Mouse (Mus musculus) hindbrain, embryonic 15.5 days (tissue): ENCODE measurements at regions not wholly inside any gene's neighbourhood (a gene's known extent, or its start where the extent isn't known, plus 50 kb on each side); places are given as distances from the start of the nearest gene placed in this dataset.

Experiments used
- ATAC-seq: fragments of 200-750 bp; cut with Nextera tagmentation; 2 replicates; pipeline ENCODE4 v1.8.0; 2017; ENCODE audit warnings: low read depth, moderate number of reproducible peaks, moderate TSS enrichment; ENCODE audit not compliant: low FRiP score
- H3K27ac ChIP-seq: fragments of 300-500 bp; sonication (generic); replicated peaks from 2 replicates; pipeline ENCODE4 v1.5.1; 2015; ENCODE audit warnings: mild to moderate bottlenecking, inconsistent platforms
- H3K27me3 ChIP-seq: fragments of 300-500 bp; sonication (generic); 2 replicates; pipeline ENCODE4 v1.6.1; 2015; ENCODE audit warnings: control low read depth, inconsistent platforms
- H3K36me3 ChIP-seq: fragments of 300-500 bp; sonication (generic); 2 replicates; pipeline ENCODE4 v1.6.1; 2015; ENCODE audit warnings: control low read depth, inconsistent platforms
- H3K4me1 ChIP-seq: fragments of 300-500 bp; sonication (generic); replicated peaks from 2 replicates; pipeline ENCODE4 v1.6.1; 2015; ENCODE audit warnings: control low read depth, inconsistent platforms
- H3K4me2 ChIP-seq: fragments of 300-500 bp; sonication (generic); 2 replicates; pipeline ENCODE4 v1.6.1; 2015; ENCODE audit warnings: moderate library complexity, mild to moderate bottlenecking, inconsistent platforms
- H3K4me3 ChIP-seq: fragments of 300-500 bp; sonication (generic); 2 replicates; pipeline ENCODE4 v1.5.1; 2015; ENCODE audit warnings: mild to moderate bottlenecking, inconsistent platforms
- H3K9ac ChIP-seq: fragments of 300-500 bp; sonication (generic); 2 replicates; pipeline ENCODE4 v1.6.1; 2015; ENCODE audit warnings: inconsistent platforms
- H3K9me3 ChIP-seq: fragments of 300-500 bp; sonication (generic); 2 replicates; pipeline ENCODE4 v1.6.1; 2016; ENCODE audit warnings: control low read depth, inconsistent platforms
- WGBS: fragments of 180-500 bp; shearing (Covaris S2); methylation state at CpG from one replicate; pipeline ENCODE4 v1.1.7; 2015; 5-methylcytosine and 5-hydroxymethylcytosine counted together

- H3K4me3 ChIP-seq, result no peak overlapping the region
- no peak for ATAC-seq
- H3K27ac ChIP-seq, result no peak overlapping the region
- WGBS, result 86% methylated on average over 3 of the region's 3 CpGs
- no peaks in the 10 kb centered on the region for H3K4me1 ChIP-seq
- no peaks in the 10 kb centered on the region for H3K36me3 ChIP-seq
- H3K9ac ChIP-seq, result no peak overlapping the region
- no peaks in the 10 kb centered on the region for H3K27me3 ChIP-seq
- no peak overlapping the region for H3K4me2 ChIP-seq
- no peaks in the 10 kb centered on the region for H3K9me3 ChIP-seq
Measured at GRCm38 (mm10) chr10:122515698-122516097, 67.4 kb downstream of the Avpr1a start.

- Histone ChIP-seq H3K4me2 (no peak overlapping the region), H3K4me3 (no peak overlapping the region), H3K27me3 (no peaks in the 10 kb centered on the region), H3K9me3 (no peaks in the 10 kb centered on the region), H3K9ac (no peak overlapping the region), H3K4me1 (no peaks in the 10 kb centered on the region), H3K36me3 (no peaks in the 10 kb centered on the region), H3K27ac (no peak overlapping the region)
- WGBS, result 96% methylated on average over 4 of the region's 4 CpGs
- no peak for ATAC-seq
Measured at GRCm38 (mm10) chr10:122519274-122519790, 71.0 kb downstream of the Avpr1a start.

- 88% methylated on average over 7 of the region's 7 CpGs for WGBS
Measured at GRCm38 (mm10) chr10:122519981-122520380, 71.7 kb downstream of the Avpr1a start.

DNA sequence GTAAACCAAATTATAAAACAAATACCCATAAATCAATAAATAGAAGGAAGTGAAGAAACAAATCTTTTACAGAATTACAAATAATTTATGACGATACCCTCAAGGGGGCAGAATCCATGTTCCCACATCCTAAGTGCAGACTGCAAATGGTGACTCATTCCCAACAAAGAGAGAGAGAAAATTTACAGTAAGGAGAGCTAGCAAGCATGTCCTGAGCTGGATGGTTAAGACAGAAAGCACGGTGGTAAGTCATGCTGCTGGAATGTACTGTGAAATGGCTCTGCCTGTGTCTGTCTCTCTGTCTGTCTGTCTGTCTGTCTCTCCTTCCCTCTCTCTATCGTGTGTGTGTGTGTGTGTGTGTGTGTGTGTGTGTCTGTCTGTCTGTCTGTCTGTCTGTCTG, 74.3 kb downstream of the Avpr1a start:
- no peak overlapping the region for H3K9ac ChIP-seq
- no peaks in the 10 kb centered on the region for H3K9me3 ChIP-seq
- WGBS, result 84% methylated on average over 3 of the region's 3 CpGs
- no peak overlapping the region for H3K4me3 ChIP-seq
- H3K4me2 ChIP-seq, result no peak overlapping the region
- ATAC-seq, result no peak
- H3K36me3 ChIP-seq, result no peaks in the 10 kb centered on the region
- no peaks in the 10 kb centered on the region for H3K27me3 ChIP-seq
- H3K27ac ChIP-seq, result no peak overlapping the region
- H3K4me1 ChIP-seq, result no peaks in the 10 kb centered on the region

More at GRCm38 (mm10) chr10:122519981-122520380, 71.7 kb downstream of the Avpr1a start:
- Histone ChIP-seq H3K9me3 (no peaks in the 10 kb centered on the region), H3K9ac (no peak overlapping the region), H3K4me1 (no peaks in the 10 kb centered on the region), H3K27ac (no peak overlapping the region), H3K4me2 (no peak overlapping the region), H3K36me3 (no peaks in the 10 kb centered on the region), H3K4me3 (no peak overlapping the region), H3K27me3 (no peaks in the 10 kb centered on the region)
- no peak for ATAC-seq

- Histone ChIP-seq H3K36me3 (no peaks in the 10 kb centered on the region), H3K9me3 (no peaks in the 10 kb centered on the region), H3K4me3 (no peak overlapping the region), H3K27ac (no peak overlapping the region), H3K4me1 (no peaks in the 10 kb centered on the region), H3K27me3 (no peaks in the 10 kb centered on the region), H3K4me2 (no peak overlapping the region), H3K9ac (no peak overlapping the region)
- 78% methylated on average over 7 of the region's 7 CpGs for WGBS
- no peak for ATAC-seq
Measured at GRCm38 (mm10) chr10:122525360-122525759, 77.1 kb downstream of the Avpr1a start.

GRCm38 (mm10) chr10:122525807-122526206, 77.5 kb downstream of the Avpr1a start:
- Histone ChIP-seq H3K36me3 (no peaks in the 10 kb centered on the region), H3K4me1 (no peaks in the 10 kb centered on the region), H3K9me3 (no peaks in the 10 kb centered on the region), H3K27me3 (no peaks in the 10 kb centered on the region), H3K4me3 (no peak overlapping the region), H3K27ac (no peak overlapping the region), H3K4me2 (no peak overlapping the region), H3K9ac (no peak overlapping the region)
- WGBS, result 72% methylated on average over 6 of the region's 6 CpGs
- no peak for ATAC-seq

DNA sequence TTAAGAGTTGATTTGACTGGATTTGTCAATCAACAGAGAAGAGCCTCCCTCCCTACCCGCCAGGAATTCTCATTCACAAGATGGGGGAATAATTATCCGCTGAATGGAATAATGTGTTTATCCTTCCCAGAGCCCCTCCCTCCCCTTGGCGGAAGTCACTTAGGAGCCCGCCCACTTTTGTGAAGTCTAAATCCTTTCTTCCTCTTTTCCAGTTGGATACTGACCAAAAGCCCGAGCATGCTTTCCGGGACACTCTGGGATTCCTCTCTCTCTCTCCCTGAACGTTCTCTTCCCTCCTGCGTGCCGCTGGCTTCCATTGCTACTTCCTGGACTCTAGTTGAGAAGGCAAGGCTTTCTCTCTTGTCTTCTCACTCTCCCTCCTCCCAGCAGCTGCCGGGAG, 79.9 kb downstream of the Avpr1a start:
- 83% methylated on average over 10 of the region's 10 CpGs for WGBS
- no peaks in the 10 kb centered on the region for H3K36me3 ChIP-seq
- no peak overlapping the region for H3K9ac ChIP-seq
- no peaks in the 10 kb centered on the region for H3K4me1 ChIP-seq
- no peak for ATAC-seq
- no peak overlapping the region for H3K27ac ChIP-seq
- H3K4me3 ChIP-seq, result no peak overlapping the region
- H3K27me3 ChIP-seq, result no peaks in the 10 kb centered on the region
- no peak overlapping the region for H3K4me2 ChIP-seq
- no peaks in the 10 kb centered on the region for H3K9me3 ChIP-seq

GRCm38 (mm10) chr10:122528973-122529703, 80.8 kb downstream of the Avpr1a start:
- Histone ChIP-seq H3K4me3 (no peak overlapping the region), H3K9ac (no peak overlapping the region), H3K4me1 (no peaks in the 10 kb centered on the region), H3K9me3 (no peaks in the 10 kb centered on the region), H3K27me3 (no peaks in the 10 kb centered on the region), H3K36me3 (no peaks in the 10 kb centered on the region), H3K4me2 (no peak overlapping the region), H3K27ac (no peak overlapping the region)
- ATAC-seq, result no peak
- 44% methylated on average over 4 of the region's 4 CpGs for WGBS

DNA sequence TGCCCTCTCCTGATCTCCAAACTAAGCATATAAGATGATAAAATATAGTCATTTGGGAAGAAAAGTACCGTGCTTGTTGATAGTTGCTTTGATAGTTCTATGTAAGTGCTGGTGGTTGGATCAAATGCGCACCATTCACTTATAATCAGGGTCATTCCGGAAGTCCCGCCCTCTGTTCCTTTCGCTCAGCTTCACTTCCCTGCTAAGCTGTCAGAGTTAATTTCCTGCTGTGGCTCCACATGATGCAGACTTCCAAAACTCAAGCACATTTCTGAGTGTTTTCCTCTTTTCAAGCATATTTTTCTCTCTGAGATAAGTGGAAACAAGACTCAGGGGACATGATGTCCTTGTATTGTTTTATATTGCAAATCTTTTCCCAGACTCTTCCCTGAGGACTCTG, 86.4 kb downstream of the Avpr1a start:
- Histone ChIP-seq H3K9me3 (no peaks in the 10 kb centered on the region), H3K36me3 (no peaks in the 10 kb centered on the region), H3K27ac (no peak overlapping the region), H3K4me3 (no peak overlapping the region), H3K9ac (no peak overlapping the region), H3K4me2 (no peak overlapping the region), H3K4me1 (no peaks in the 10 kb centered on the region), H3K27me3 (no peaks in the 10 kb centered on the region)
- 84% methylated on average over 5 of the region's 5 CpGs for WGBS
- no peak for ATAC-seq

DNA sequence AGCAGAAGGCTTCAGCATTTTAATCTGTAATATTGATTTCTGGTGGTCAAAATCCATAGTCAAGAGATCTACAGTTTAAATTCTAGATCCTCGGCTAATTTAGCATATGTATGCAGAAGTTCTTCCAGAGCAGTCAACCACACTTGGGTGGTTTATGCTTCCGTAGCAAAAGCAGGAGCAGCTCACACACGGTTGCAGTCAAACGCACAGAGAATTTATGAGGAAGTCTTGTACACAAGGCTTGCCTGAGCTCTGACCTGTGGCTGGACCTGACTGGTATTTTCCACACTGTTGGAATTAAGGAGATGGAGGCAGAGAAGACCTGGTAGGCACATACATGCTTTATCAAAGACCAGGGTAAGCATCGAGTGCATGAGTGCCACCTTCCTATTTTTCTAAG, 86.8 kb downstream of the Avpr1a start:
- Histone ChIP-seq H3K27me3 (no peaks in the 10 kb centered on the region), H3K4me3 (no peak overlapping the region), H3K9ac (no peak overlapping the region), H3K36me3 (no peaks in the 10 kb centered on the region), H3K4me2 (no peak overlapping the region), H3K27ac (no peak overlapping the region), H3K4me1 (no peaks in the 10 kb centered on the region), H3K9me3 (no peaks in the 10 kb centered on the region)
- WGBS, result 84% methylated on average over 5 of the region's 5 CpGs
- ATAC-seq, result no peak

GRCm38 (mm10) chr10:122539655-122540054, 91.4 kb downstream of the Avpr1a start:
- Histone ChIP-seq H3K4me1 (no peaks in the 10 kb centered on the region), H3K4me3 (no peak overlapping the region), H3K9me3 (no peaks in the 10 kb centered on the region), H3K9ac (no peak overlapping the region), H3K36me3 (no peaks in the 10 kb centered on the region), H3K27ac (no peak overlapping the region), H3K4me2 (no peak overlapping the region), H3K27me3 (no peaks in the 10 kb centered on the region)
- 68% methylated on average over 7 of the region's 7 CpGs for WGBS
- ATAC-seq, result no peak

DNA sequence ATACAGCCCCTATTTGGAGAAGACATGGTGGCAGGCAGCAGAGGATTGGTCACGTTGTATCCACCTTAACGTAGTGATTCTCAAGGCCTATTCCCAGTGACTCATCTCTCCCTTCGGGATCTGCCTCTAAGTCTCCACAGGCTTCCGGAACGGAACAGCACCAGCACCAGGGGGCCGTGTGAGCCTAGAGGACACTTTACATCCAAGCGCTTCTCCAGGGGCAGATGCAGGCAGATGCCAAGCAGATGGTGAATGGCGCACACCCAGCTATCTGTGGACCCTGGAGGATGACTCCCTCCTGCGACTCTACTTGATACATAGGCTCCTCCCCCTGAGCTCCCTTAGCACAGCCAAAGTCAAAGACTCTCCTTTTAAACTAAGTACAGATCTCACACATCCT, 94.3 kb downstream of the Avpr1a start:
- H3K27ac ChIP-seq, result no peak overlapping the region
- WGBS, result 63% methylated on average over 9 of the region's 9 CpGs
- ATAC-seq, result no peak

More for the DNA sequence above, 94.3 kb downstream of the Avpr1a start:
- no peaks in the 10 kb centered on the region for H3K36me3 ChIP-seq
- no peaks in the 10 kb centered on the region for H3K27me3 ChIP-seq
- no peaks in the 10 kb centered on the region for H3K9me3 ChIP-seq
- H3K9ac ChIP-seq, result no peak overlapping the region
- no peak overlapping the region for H3K4me3 ChIP-seq
- no peak overlapping the region for H3K4me2 ChIP-seq
- H3K4me1 ChIP-seq, result no peaks in the 10 kb centered on the region
